Mouse (Mus musculus) hindbrain, embryonic 13.5 days (tissue): Measurements from ENCODE around the gene Gm8237. TPM values are rescaled to one million over a fixed set of nuclear protein-coding genes. Genes with fewer than 3 reads are reported as not detected.
A peak's percentile ranks its signal among the peaks of the same experiment; 100 is the strongest.
"Not testable (repeated sequence)": the region's sequence is repeated elsewhere in the genome, so short reads cannot be mapped to it uniquely, and the experiment has no call there.

Source experiments
- ATAC-seq: fragments of 200-750 bp; cut with Nextera tagmentation; 2 replicates; pipeline ENCODE4 v1.8.0; 2017; ENCODE audit warnings: moderate TSS enrichment; ENCODE audit not compliant: low FRiP score
- H3K27ac ChIP-seq: fragments of 300-500 bp; sonication (generic); 2 replicates; pipeline ENCODE4 v1.5.1; 2015; ENCODE audit warnings: inconsistent platforms, mild to moderate bottlenecking, moderate library complexity
- H3K27me3 ChIP-seq: fragments of 300-500 bp; sonication (generic); 2 replicates; pipeline ENCODE4 v1.6.1; 2015; ENCODE audit warnings: mild to moderate bottlenecking, inconsistent platforms
- H3K36me3 ChIP-seq: fragments of 300-500 bp; sonication (generic); 2 replicates; pipeline ENCODE4 v1.6.1; 2015; ENCODE audit warnings: mild to moderate bottlenecking, inconsistent platforms
- H3K4me1 ChIP-seq: fragments of 300-500 bp; sonication (generic); replicated peaks from 2 replicates; pipeline ENCODE4 v1.6.1; 2015; ENCODE audit warnings: inconsistent platforms
- H3K4me2 ChIP-seq: fragments of 300-500 bp; sonication (generic); 2 replicates; pipeline ENCODE4 v1.6.1; 2015; ENCODE audit warnings: inconsistent platforms, mild to moderate bottlenecking, moderate library complexity
- H3K4me3 ChIP-seq: fragments of 300-500 bp; sonication (generic); 2 replicates; pipeline ENCODE4 v1.5.1; 2015; ENCODE audit warnings: mild to moderate bottlenecking, inconsistent platforms
- H3K9ac ChIP-seq: fragments of 300-500 bp; sonication (generic); 2 replicates; pipeline ENCODE4 v1.6.1; 2015; ENCODE audit warnings: mild to moderate bottlenecking, inconsistent platforms
- H3K9me3 ChIP-seq: fragments of 300-500 bp; sonication (generic); 2 replicates; pipeline ENCODE4 v1.6.1; 2016; ENCODE audit warnings: inconsistent platforms
- WGBS: fragments of 180-500 bp; shearing (Covaris S2); methylation state at CpG from one replicate; pipeline ENCODE4 v1.1.7; 2015; 5-methylcytosine and 5-hydroxymethylcytosine counted together
- polyA plus RNA-seq: library from polyadenylated mRNA; unstranded; fragments of >200 nt; fragmentation: Nextera tagmentation; extraction: Ambion mirVana; gene quantifications from 2 replicates; pipeline ENCODE4 v1.2.1, GENCODE M21; 2015

Gm8237 gene
- 0.80 and 1.1 TPM in 2 replicates for polyA plus RNA-seq

DNA sequence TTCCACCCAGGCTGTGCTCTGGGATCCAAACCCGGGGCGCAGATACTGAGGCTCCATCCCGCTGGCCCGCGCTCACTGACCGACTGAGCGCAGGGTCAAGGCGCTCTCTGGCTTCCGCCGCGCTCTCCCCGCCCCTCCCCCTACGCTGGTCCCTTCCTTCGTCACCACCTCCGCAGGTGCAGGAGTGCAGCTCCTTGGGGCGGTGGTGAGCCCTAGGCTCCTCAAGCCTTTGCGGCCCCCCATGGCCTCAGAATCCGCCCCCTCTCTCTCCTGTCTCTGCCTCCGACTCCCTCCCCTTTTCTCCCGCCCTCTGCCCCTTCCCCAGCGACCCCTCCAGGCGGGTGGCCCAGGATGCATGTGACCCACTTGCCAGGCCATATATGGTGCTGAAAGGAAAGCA lies at the start of gene Gm8237:
Gm8237 (minus strand) TSS at position 142 of the 400 bp plus-strand sequence.
- H3K9ac ChIP-seq = peak within 1 kb of the TSS; percentile 74
- 3% methylated on average over 21 of the region's 22 CpGs for WGBS
- H3K9me3 ChIP-seq, H3K27me3 ChIP-seq, H3K4me1 ChIP-seq, H3K27ac ChIP-seq, H3K36me3 ChIP-seq: not testable (repeated sequence)
- ATAC-seq = peak; percentile 69; the same call in 1 of the 2 replicates
- peak within 1 kb of the TSS; percentile 51 for H3K4me3 ChIP-seq
- H3K4me2 ChIP-seq = peak within 1 kb of the TSS; percentile 81

DNA sequence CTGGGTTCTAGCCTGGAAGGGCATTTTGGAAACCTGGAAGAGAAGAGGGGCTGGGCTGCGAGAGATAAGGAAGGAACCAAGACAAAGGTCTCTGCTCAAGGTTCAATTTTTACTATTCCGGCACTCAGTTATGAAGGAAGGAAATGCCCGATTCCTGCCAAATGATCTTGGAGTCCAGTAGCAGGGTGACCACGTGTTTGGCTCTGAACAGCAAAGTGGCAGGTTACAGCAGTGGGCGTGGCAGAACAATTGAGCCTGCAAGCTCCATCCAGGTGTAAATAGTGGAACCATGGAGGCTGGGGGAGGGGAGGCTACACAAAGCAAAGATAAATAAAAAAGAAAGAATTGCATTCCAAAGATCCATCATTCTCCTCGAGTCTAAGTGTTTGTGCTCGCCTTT lies 43.1 kb upstream of the Gm8237 start:
- ATAC-seq, H3K9ac ChIP-seq, H3K27me3 ChIP-seq, H3K36me3 ChIP-seq, H3K4me1 ChIP-seq, H3K4me3 ChIP-seq, H3K4me2 ChIP-seq, H3K27ac ChIP-seq, H3K9me3 ChIP-seq: not testable (repeated sequence)
- WGBS = 79% methylated on average over 7 of the region's 7 CpGs

DNA sequence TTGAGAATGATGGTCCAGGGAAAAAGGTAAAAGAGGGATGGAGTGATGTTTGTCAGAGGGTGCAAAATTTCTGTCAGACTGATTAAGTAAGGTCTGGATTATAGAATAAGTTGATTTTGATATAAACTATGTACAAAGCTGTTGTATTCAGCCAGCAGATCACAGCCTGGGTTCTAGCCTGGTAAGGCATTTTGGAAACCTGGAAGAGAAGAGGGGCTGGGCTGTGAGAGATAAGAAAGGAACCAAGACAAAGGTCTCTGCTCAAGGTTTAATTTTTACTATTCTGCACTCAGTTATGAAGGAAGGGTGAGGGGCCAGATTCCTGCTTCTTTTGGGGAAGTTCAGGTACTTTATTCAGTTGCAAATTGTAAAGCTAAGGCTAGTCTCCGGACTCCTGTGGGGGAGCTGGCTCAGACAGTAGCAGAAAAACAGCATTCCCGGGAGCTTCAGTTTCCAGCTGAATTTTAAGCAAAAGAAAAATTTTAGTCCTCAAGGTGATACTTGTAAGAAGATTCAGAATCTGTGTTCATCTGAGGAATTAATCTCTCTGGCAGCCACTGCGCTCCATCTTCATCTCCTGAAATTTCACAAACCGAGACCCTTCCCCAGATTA lies 38.3 kb upstream of the Gm8237 start:
- not testable (repeated sequence) for H3K27ac ChIP-seq, H3K27me3 ChIP-seq, H3K36me3 ChIP-seq, ATAC-seq, H3K9ac ChIP-seq, H3K4me1 ChIP-seq, H3K9me3 ChIP-seq, H3K4me2 ChIP-seq, H3K4me3 ChIP-seq
- WGBS = 73% methylated on average over 4 of the region's 4 CpGs

GRCm38 (mm10) chr14:5913701-5914100 lies 33.5 kb upstream of the Gm8237 start:
- not testable (repeated sequence) for H3K4me2 ChIP-seq, H3K27me3 ChIP-seq, H3K27ac ChIP-seq, H3K4me1 ChIP-seq, ATAC-seq, H3K36me3 ChIP-seq, H3K9ac ChIP-seq, H3K9me3 ChIP-seq, H3K4me3 ChIP-seq
- 89% methylated on average over 2 of the region's 2 CpGs for WGBS

GRCm38 (mm10) chr14:5879791-5880190 lies 391 bp downstream of the Gm8237 start:
- peak overlapping the region; percentile 51 for H3K4me3 ChIP-seq
- H3K27me3 ChIP-seq, H3K36me3 ChIP-seq, ATAC-seq, H3K4me1 ChIP-seq, H3K9me3 ChIP-seq, H3K27ac ChIP-seq: not testable (repeated sequence)
- peak overlapping the region; percentile 81 for H3K4me2 ChIP-seq
- peak overlapping the region; percentile 74 for H3K9ac ChIP-seq
- 2% methylated on average over 22 of the region's 28 CpGs for WGBS

DNA sequence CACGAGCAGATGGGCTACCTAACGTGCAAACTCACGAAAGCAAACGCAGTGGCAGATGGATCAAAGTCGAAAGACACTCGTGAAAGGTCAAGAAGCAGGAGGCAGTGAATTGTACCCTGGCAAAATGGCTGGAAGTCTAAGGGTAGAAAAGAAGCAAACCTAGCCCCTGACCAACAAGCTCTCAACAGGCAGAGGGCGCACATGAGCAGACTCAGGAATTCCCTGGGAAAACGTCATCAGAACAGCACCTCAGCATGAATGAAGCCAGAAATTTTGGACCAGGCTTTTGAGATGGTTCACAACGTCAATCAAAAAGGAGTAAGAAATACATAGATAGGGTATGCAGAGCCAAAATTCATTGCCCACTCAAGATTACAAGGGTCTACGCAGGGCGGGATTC lies 1.0 kb downstream of the Gm8237 start:
- not testable (repeated sequence) for H3K27ac ChIP-seq, H3K36me3 ChIP-seq, H3K4me3 ChIP-seq, H3K9me3 ChIP-seq, H3K9ac ChIP-seq, H3K4me1 ChIP-seq, ATAC-seq, H3K27me3 ChIP-seq
- 9% methylated on average over 6 of the region's 11 CpGs for WGBS
- H3K4me2 ChIP-seq = peak overlapping the region; percentile 38

DNA sequence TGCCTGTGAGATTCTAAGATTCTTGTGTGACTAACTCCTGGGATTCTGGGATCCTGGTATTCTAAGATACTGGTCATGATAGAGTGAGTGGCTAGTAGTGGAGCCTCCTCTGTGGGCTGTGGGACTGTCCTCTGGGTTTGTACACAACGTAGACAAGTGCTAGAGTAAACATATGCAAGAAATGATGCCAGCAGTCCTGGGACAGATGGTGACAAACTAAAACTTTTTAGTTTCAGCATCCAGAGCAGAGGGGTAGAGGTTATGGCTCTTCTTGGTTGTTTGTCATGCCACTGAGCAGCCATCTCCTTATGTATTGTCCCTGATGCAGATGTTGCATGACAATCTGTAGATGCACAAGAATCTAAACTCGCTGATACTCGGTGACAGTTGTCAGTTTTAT lies 24.3 kb downstream of the Gm8237 start:
- ATAC-seq = not testable (repeated sequence)

GRCm38 (mm10) chr14:5830229-5830628 lies 50.0 kb downstream of the Gm8237 start, which contains the start of gene Gm3424:
Gene Gm3424 (minus strand): TSS chr14:5830329.
- not testable (repeated sequence) for H3K9me3 ChIP-seq, H3K4me3 ChIP-seq, H3K27ac ChIP-seq, H3K4me1 ChIP-seq, H3K4me2 ChIP-seq, ATAC-seq, H3K27me3 ChIP-seq, H3K9ac ChIP-seq, H3K36me3 ChIP-seq
- no CpG with 5 or more reads among the region's 3 CpGs for WGBS

More for the DNA sequence above, 24.3 kb downstream of the Gm8237 start:
- WGBS = 87% methylated on average over 3 of the region's 3 CpGs
- not testable (repeated sequence) for H3K4me2 ChIP-seq, H3K27ac ChIP-seq, H3K4me3 ChIP-seq, H3K9me3 ChIP-seq, H3K27me3 ChIP-seq, H3K9ac ChIP-seq, H3K4me1 ChIP-seq, H3K36me3 ChIP-seq

DNA sequence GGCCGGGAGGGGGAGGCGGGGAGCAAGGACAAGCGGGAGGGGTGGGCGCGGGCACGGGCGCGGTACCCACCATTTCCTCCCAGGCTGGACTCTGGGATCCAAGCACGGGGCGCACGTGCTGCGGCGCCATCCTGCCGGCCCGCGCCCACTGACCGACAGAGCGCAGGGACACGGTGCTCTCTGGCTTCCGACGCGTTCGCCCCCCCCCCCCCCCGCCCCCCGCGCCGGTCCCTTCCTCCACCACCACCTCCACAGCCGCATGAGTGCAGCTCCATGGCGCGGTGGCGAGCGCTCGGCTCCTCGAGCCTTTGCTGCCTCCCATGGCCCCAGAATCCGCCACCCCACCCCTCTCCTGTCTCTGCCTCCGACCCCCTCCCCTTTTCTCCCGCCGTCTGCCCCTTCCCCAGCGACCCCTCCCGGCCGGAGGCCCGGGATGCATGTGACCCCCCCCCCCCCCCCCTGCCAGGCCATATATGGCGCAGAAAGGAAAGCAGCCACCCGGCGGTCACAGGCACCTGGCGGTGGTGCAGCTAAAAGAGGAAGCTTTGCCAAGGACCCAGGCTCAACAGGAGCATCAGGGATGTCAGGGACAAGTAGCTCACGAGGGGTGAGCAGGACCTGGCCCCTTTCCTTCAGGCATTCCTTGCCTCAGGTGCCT lies 67.4 kb downstream of the Gm8237 start:
- not testable (repeated sequence) for H3K27me3 ChIP-seq, H3K9me3 ChIP-seq, H3K4me2 ChIP-seq, H3K4me1 ChIP-seq, H3K9ac ChIP-seq, H3K27ac ChIP-seq, H3K36me3 ChIP-seq, H3K4me3 ChIP-seq
- peak; percentile 82 for ATAC-seq
- WGBS = no CpG with 5 or more reads among the region's 47 CpGs

Other genes starting within 250 kb of the Gm8237 start
- not detected in 2 replicates for gene Gm8265, start 247.4 kb downstream of the Gm8237 start, polyA plus RNA-seq
- not detected in 2 replicates for gene Gm9603, start 192.9 kb downstream of the Gm8237 start, polyA plus RNA-seq
- gene Gm3373, start 138.8 kb downstream of the Gm8237 start, polyA plus RNA-seq = 0.35 TPM in 1 of 2 replicates, not detected in the other
- gene Gm3383, start 72.4 kb downstream of the Gm8237 start, polyA plus RNA-seq = 3.2 and 4.2 TPM in 2 replicates
- gene Gm3424, start 50.1 kb downstream of the Gm8237 start, polyA plus RNA-seq = not detected in 2 replicates
- 2.8 and 3.3 TPM in 2 replicates for gene Gm3248, start 81.4 kb upstream of the Gm8237 start, polyA plus RNA-seq
- not detected in 2 replicates for gene Gm3453, start 98.8 kb upstream of the Gm8237 start, polyA plus RNA-seq
- not detected in 2 replicates for gene Gm6337, start 177.9 kb upstream of the Gm8237 start, polyA plus RNA-seq
- 2.9 and 4.1 TPM in 2 replicates for gene Gm8206, start 213.6 kb upstream of the Gm8237 start, polyA plus RNA-seq
- 5.2 and 5.6 TPM in 2 replicates for gene Gm3468, start 228.3 kb upstream of the Gm8237 start, polyA plus RNA-seq
- gene Gm3476, start 245.4 kb upstream of the Gm8237 start, polyA plus RNA-seq = not detected in 2 replicates